ENCODE assay signal across 8 mouse cellular contexts in genomic region chr8:84989311-84989731, GRCm38 (mm10). TPM values are rescaled to one million over a fixed set of nuclear protein-coding genes. Genes with fewer than 3 reads are reported as not detected.
DNase-seq lines count a peak whose midpoint lies in the region; ATAC-seq and TF ChIP-seq lines count a peak whose summit lies in the region.

No protein-coding gene starts in this region.

- no peaks in the 10 kb centered on the region for H3K36me3 ChIP-seq in stomach, embryonic 14.5 days (ENCODE audit: control insufficient read depth, insufficient read depth, low read length)

- peaks cover 21% of the 10 kb centered on the region for H3K4me1 ChIP-seq in stomach, embryonic 14.5 days (ENCODE audit: control insufficient read depth, insufficient read depth, low read length)

- WGBS in stomach, embryonic 14.5 days: 13% methylated on average over 15 of the region's 15 CpGs

- H3K9ac ChIP-seq in stomach, embryonic 14.5 days (replicated peaks; ENCODE audit: low read depth, low read length): no peak overlapping the region; the same call in 1 of the 2 replicates

- H3K9me3 ChIP-seq in stomach, embryonic 14.5 days (ENCODE audit: control insufficient read depth, low read depth, low read length): no peaks in the 10 kb centered on the region

- no peak for DNase-seq in left cerebral cortex, adult 2 months (ENCODE audit: extremely low spot score in 1 of 2, low spot score in 2 of 2)
- no peak for DNase-seq in left cerebral cortex, postnatal 36 days (ENCODE audit: low spot score in 2 of 2)
- peak; percentile 65 for DNase-seq in c-Kit-positive CD71-positive TER-119-positive erythroid progenitor cells, embryonic 14.5 days (ENCODE audit: low spot score)
- peak; percentile 59 for DNase-seq in gastrocnemius, postnatal 14 days
- peak; percentile 95 for DNase-seq in kidney, adult 11 months
- peak; percentile 75 to 84 for DNase-seq in lung, adult 18-20 months
- DNase-seq in left cerebral cortex, adult 8-10 months (ENCODE audit: low spot score in 2 of 2): no peak

- 0 out of 2 replicates have a peak, but pooled peaks cover 3% of the 10 kb centered on the region for H3K27me3 ChIP-seq in stomach, embryonic 14.5 days (ENCODE audit: control insufficient read depth, insufficient read depth, low read length)

- H3K4me3 ChIP-seq in left cerebral cortex, adult 2 months: peak overlapping the region; percentile 71; the same call in 1 of the 2 replicates
- peak overlapping the region; percentile 68; the same call in 1 of the 2 replicates for H3K4me3 ChIP-seq in stomach, embryonic 14.5 days (ENCODE audit: low read depth, low read length)

- peak overlapping the region; percentile 82 for H3K27ac ChIP-seq in left cerebral cortex, adult 2 months
- H3K27ac ChIP-seq in stomach, embryonic 14.5 days (ENCODE audit: low read length): peak overlapping the region; percentile 84

- ATAC-seq in stomach, embryonic 14.5 days (ENCODE audit: insufficient number of reproducible peaks, insufficient read depth, low FRiP score, low read depth): no peak

- H3K4me2 ChIP-seq in stomach, embryonic 14.5 days (replicated peaks; ENCODE audit: low read depth, low read length): peak overlapping the region; percentile 78

- TF ChIP-seq CTCF in left cerebral cortex, adult 2 months (IDR thresholded peaks at IDR 0.05): no peak

- intact Hi-C loops in left cerebral cortex, adult 2 months (cut with DNase I): no loop called here
- intact Hi-C loops in left cerebral cortex, postnatal 36 days (cut with DNase I): no loop called here
- intact Hi-C loops in gastrocnemius, postnatal 14 days (cut with DNase I; ENCODE audit: low total_unique reads): no loop called here

RNA-seq across cellular contexts. Expression of gene Hook2, which starts 1.1 kb away (rescaled TPM):
- 10 to 100 TPM; 11.3 to 11.6 TPM for total RNA-seq in left cerebral cortex, adult 2 months (2021)
- total RNA-seq in left cerebral cortex, postnatal 36 days (2021): 10 to 100 TPM in 1 of 2 experiments, 1 to 10 TPM in 1; 8.2 to 10.0 TPM
- total RNA-seq in gastrocnemius, postnatal 14 days (2021): 1 to 10 TPM; 1.4 to 1.5 TPM
- polyA plus RNA-seq in stomach, embryonic 14.5 days (2014; fragmentation: Nextera tagmentation; extraction: Ambion mirVana): 34.5 and 34.6 TPM in 2 replicates
- total RNA-seq in left cerebral cortex, adult 8-10 months (2022): 10 to 100 TPM in 2 of 4 experiments, 1 to 10 TPM in 2; 9.0 to 13.0 (median 10.3) TPM

RNA-seq across cellular contexts. Expression of gene Junb, which starts 10.8 kb away (rescaled TPM):
- 100 to 1,000 TPM in 1 of 2 experiments, 10 to 100 TPM in 1; 99.5 to 145 TPM for total RNA-seq in left cerebral cortex, adult 2 months (2021)
- 100 to 1,000 TPM in 1 of 2 experiments, 10 to 100 TPM in 1; 43.2 to 133 TPM for total RNA-seq in left cerebral cortex, postnatal 36 days (2021)
- 1 to 10 TPM; 6.2 to 6.3 TPM for total RNA-seq in gastrocnemius, postnatal 14 days (2021)
- 16.9 and 23.4 TPM in 2 replicates for polyA plus RNA-seq in stomach, embryonic 14.5 days (2014; fragmentation: Nextera tagmentation; extraction: Ambion mirVana)
- total RNA-seq in left cerebral cortex, adult 8-10 months (2022): 10 to 100 TPM; 39.3 to 88.9 (median 65.7) TPM

RNA-seq across cellular contexts. Expression of gene Rnaseh2a, which starts 19.8 kb away (rescaled TPM):
- 10 to 100 TPM; 43.4 to 47.3 TPM for total RNA-seq in left cerebral cortex, adult 2 months (2021)
- 10 to 100 TPM; 41.2 to 55.4 TPM for total RNA-seq in left cerebral cortex, postnatal 36 days (2021)
- total RNA-seq in gastrocnemius, postnatal 14 days (2021): 10 to 100 TPM; 22.6 to 28.4 TPM
- polyA plus RNA-seq in stomach, embryonic 14.5 days (2014; fragmentation: Nextera tagmentation; extraction: Ambion mirVana): 114 and 125 TPM in 2 replicates
- total RNA-seq in left cerebral cortex, adult 8-10 months (2022): 10 to 100 TPM; 45.9 to 60.0 (median 49.6) TPM

RNA-seq across cellular contexts. Expression of gene Prdx2, which starts 19.9 kb away (rescaled TPM):
- 100 to 1,000 TPM; 319 to 333 TPM for total RNA-seq in left cerebral cortex, adult 2 months (2021)
- 100 to 1,000 TPM; 324 to 340 TPM for total RNA-seq in left cerebral cortex, postnatal 36 days (2021)
- 100 to 1,000 TPM; 224 to 248 TPM for total RNA-seq in gastrocnemius, postnatal 14 days (2021)
- polyA plus RNA-seq in stomach, embryonic 14.5 days (2014; fragmentation: Nextera tagmentation; extraction: Ambion mirVana): 799 and 888 TPM in 2 replicates
- total RNA-seq in left cerebral cortex, adult 8-10 months (2022): 100 to 1,000 TPM; 328 to 384 (median 347) TPM

RNA-seq across cellular contexts. Expression of gene Gm49661, which starts 20.1 kb away (rescaled TPM):
- not detected for total RNA-seq in left cerebral cortex, adult 2 months (2021)
- total RNA-seq in left cerebral cortex, postnatal 36 days (2021): 1 to 10 TPM in 1 of 2 experiments, not detected in 1; 1.6 TPM
- total RNA-seq in gastrocnemius, postnatal 14 days (2021): not detected
- not detected in 2 replicates for polyA plus RNA-seq in stomach, embryonic 14.5 days (2014; fragmentation: Nextera tagmentation; extraction: Ambion mirVana)
- total RNA-seq in left cerebral cortex, adult 8-10 months (2022): 1 to 10 TPM in 1 of 4 experiments, not detected in 3; 1.8 TPM

Comparison
In these comparisons a context has a peak if more than half of its experiments do, and no peak if none do; other contexts are left out.
1. DNase-seq: peak in c-Kit-positive CD71-positive TER-119-positive erythroid progenitor cells, embryonic 14.5 days (single experiment), gastrocnemius, postnatal 14 days (single experiment), kidney, adult 11 months (single experiment) and lung, adult 18-20 months (2 of 2); none in left cerebral cortex, adult 2 months (0 of 2), left cerebral cortex, postnatal 36 days (0 of 2) and left cerebral cortex, adult 8-10 months (0 of 2).
2. RNA of gene Junb, which starts 10.8 kb away (total RNA-seq): 99.5 to 145 TPM in left cerebral cortex, adult 2 months, 43.2 to 133 TPM in left cerebral cortex, postnatal 36 days and 39.3 to 88.9 TPM in left cerebral cortex, adult 8-10 months; 6.2 to 6.3 TPM in gastrocnemius, postnatal 14 days; every median in the first group is over 4 times any median in the second.